Mouse (Mus musculus) liver, embryonic 13.5 days (tissue): ENCODE results near the gene Hrh3. TPM values are rescaled to one million over a fixed set of nuclear protein-coding genes. Genes with fewer than 3 reads are reported as not detected.
A peak's percentile ranks its signal among the peaks of the same experiment; 100 is the strongest.

Experiments
- ATAC-seq: fragments of 200-750 bp; cut with Nextera tagmentation; 2 replicates; pipeline ENCODE4 v1.8.0; 2017; ENCODE audit warnings: low read depth, mild to moderate bottlenecking, moderate number of reproducible peaks, moderate library complexity
- DNase-seq: peaks from one replicate; pipeline ENCODE4 v3.0.0; 2022
- H3K27ac ChIP-seq: fragments of 300-500 bp; sonication (generic); 2 replicates; pipeline ENCODE4 v1.5.1; 2015; ENCODE audit warnings: moderate library complexity, mild to moderate bottlenecking, inconsistent platforms
- H3K27me3 ChIP-seq: fragments of 300-500 bp; sonication (generic); 2 replicates; pipeline ENCODE4 v1.6.1; 2015; ENCODE audit warnings: mild to moderate bottlenecking, inconsistent platforms
- H3K36me3 ChIP-seq: fragments of 300-500 bp; sonication (generic); 2 replicates; pipeline ENCODE4 v1.6.1; 2015; ENCODE audit warnings: mild to moderate bottlenecking, inconsistent platforms
- H3K4me1 ChIP-seq: fragments of 300-500 bp; sonication (generic); replicated peaks from 2 replicates; pipeline ENCODE4 v1.6.1; 2015; ENCODE audit warnings: inconsistent platforms
- H3K4me2 ChIP-seq: fragments of 300-500 bp; sonication (generic); 2 replicates; pipeline ENCODE4 v1.6.1; 2015; ENCODE audit warnings: inconsistent platforms, mild to moderate bottlenecking, moderate library complexity
- H3K4me3 ChIP-seq: fragments of 300-500 bp; sonication (generic); replicated peaks from 2 replicates; pipeline ENCODE4 v1.5.1; 2015; ENCODE audit warnings: mild to moderate bottlenecking, inconsistent platforms
- H3K9ac ChIP-seq: fragments of 300-500 bp; sonication (generic); 2 replicates; pipeline ENCODE4 v1.6.1; 2015; ENCODE audit warnings: mild to moderate bottlenecking, inconsistent platforms
- H3K9me3 ChIP-seq: fragments of 300-500 bp; sonication (generic); replicated peaks from 2 replicates; pipeline ENCODE4 v1.6.1; 2016; ENCODE audit warnings: inconsistent platforms
- WGBS: fragments of 180-500 bp; shearing (Covaris S2); methylation state at CpG from one replicate; pipeline ENCODE4 v1.1.7; 2015; ENCODE audit not compliant: insufficient replicate concordance; 5-methylcytosine and 5-hydroxymethylcytosine counted together
- polyA plus RNA-seq: library from polyadenylated mRNA; unstranded; fragments of >200 nt; fragmentation: Nextera tagmentation; extraction: Ambion mirVana; gene quantifications from 2 replicates; pipeline ENCODE4 v1.2.1, GENCODE M21; 2015

The Hrh3 gene
- polyA plus RNA-seq, 1 experiment from 2014 or later: not detected

DNA sequence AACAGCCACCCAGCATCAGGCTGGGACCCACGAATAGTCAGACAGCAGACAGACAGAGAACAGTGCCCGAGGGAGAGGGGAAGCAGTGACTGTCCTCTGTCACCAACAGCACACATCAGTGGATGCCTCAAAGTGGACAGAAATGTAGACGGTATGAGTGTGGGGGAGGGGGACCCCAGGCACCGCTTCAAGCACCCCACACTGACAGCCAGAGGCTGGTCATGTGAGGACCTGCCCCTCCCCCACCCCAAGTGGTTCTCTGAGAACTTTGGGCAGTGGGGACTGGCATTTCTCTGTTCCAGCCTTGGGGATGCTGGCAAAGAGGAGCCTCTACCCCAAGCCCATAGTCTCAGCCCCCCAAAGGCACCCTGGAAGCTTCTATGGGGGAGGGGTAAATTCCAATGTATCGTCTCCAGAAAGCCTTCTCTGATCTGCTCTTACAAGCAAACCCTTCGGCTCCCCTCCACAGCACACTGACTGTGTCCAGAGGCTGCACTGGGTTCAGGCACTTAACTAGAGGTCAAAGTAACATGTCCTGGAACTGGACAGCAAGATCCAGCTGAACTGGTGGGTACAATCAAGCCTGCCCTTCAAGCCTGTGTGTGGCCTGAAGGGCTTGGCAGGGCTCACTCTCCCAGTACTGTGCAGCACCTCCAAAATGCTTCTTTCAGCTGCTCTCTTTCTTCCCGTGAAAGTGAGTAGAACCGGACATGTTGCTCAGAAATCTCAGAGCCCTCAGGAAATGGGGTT, 1.3 kb upstream of the Hrh3 start:
- H3K27me3 ChIP-seq: peaks cover 62% of the 10 kb centered on the region
- H3K9ac ChIP-seq: no peak overlapping the region
- H3K4me3 ChIP-seq: no peak overlapping the region
- H3K9me3 ChIP-seq: no peaks in the 10 kb centered on the region
- peaks cover 16% of the 10 kb centered on the region for H3K4me1 ChIP-seq
- H3K27ac ChIP-seq: no peak overlapping the region
- ATAC-seq: no peak
- WGBS: 29% methylated on average over 8 of the region's 8 CpGs
- no peaks in the 10 kb centered on the region for H3K36me3 ChIP-seq
- no peak for DNase-seq
- no peak overlapping the region for H3K4me2 ChIP-seq

DNA sequence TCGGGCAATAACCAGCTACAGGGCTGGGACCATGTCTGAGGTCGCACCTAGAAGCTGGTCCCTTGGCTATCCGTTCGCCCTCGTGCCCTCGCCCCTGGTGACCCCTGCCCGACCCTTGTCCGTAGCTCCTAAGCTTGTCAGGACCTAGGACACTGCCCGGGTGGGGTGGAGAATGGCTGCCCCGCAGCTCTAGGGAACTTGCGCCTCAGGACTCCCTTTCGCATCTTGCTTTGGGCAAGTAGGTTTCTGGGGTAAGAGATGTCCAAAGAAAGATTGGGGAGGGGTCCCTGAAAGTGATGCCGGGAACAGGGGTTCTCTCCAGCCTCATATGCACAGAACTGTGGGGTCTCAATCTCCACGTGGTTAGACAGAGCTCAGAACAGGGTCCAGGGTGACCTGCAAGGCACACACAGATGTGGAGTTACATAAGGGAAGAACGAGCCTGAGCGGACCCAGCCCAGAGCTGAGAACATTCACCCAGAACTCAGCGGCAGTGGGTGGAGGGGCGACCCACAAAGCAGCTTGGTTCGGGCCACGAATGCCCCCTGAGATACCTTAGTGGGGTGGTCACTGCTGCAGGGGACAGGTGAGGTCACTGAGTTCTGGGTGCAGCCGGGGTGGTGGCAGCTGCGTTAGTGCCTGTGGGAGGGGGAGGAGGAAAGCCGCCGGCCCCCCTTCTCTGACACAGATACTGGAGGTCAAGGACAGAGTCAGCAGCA, 530 bp upstream of the Hrh3 start:
- 9% methylated on average over 24 of the region's 24 CpGs for WGBS
- ATAC-seq: peak; percentile 47; the same call in 1 of the 2 replicates
- Histone ChIP-seq H3K4me2 (peak overlapping the region; percentile 79), H3K27me3 (peaks cover 68% of the 10 kb centered on the region), H3K9ac (no peak overlapping the region), H3K27ac (no peak overlapping the region), H3K9me3 (no peaks in the 10 kb centered on the region), H3K4me1 (peaks cover 17% of the 10 kb centered on the region), H3K4me3 (peak overlapping the region; percentile 55), H3K36me3 (no peaks in the 10 kb centered on the region)
- DNase-seq: no peak

DNA sequence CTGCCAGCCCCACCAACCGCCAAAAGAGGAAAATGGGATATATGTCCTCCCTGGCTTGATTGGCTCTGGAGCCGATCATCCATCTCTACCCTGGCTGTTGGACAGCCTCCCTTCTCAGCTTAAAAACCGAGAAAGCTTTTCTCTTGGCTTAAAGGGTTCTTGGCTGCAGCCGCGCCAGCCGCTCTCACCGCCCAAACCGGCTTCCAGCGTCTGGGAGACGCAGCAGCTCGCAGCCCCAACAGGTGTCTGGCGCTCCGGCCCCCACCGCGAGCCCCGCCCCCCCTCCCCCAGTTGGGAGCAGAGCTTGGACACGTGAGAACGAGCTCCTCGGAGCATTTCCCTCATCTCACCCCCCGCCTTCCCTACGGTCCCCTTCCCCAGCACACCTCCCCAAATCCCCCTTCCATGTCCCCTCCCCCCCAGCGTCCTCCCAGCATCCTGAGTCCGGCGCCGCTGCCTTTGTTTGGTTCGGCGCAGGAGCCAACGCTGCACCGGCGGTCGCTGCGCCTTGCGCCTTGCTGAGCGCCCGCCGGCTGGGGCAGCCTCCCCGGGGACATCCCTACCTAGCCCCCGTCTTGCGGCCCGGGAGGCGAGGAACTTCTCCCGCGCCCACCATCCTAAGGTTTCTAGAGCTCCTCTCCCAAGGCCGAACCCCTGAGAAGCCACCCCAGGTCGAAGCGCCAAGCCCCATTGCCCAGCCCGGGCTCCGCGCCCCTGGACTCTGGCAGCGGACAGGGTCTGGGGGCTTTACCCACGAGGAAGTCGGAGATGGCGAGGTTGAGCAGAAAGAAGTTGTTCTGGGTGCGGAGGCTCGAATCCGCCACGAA, 924 bp downstream of the Hrh3 start:
- Histone ChIP-seq H3K4me1 (peaks cover 27% of the 10 kb centered on the region), H3K4me2 (peak overlapping the region; percentile 79), H3K36me3 (no peaks in the 10 kb centered on the region), H3K9ac (no peak overlapping the region), H3K4me3 (peak overlapping the region; percentile 55), H3K27ac (no peak overlapping the region), H3K27me3 (peaks cover 82% of the 10 kb centered on the region), H3K9me3 (no peaks in the 10 kb centered on the region)
- DNase-seq: no peak
- no peak for ATAC-seq
- WGBS: 4% methylated on average over 57 of the region's 57 CpGs

DNA sequence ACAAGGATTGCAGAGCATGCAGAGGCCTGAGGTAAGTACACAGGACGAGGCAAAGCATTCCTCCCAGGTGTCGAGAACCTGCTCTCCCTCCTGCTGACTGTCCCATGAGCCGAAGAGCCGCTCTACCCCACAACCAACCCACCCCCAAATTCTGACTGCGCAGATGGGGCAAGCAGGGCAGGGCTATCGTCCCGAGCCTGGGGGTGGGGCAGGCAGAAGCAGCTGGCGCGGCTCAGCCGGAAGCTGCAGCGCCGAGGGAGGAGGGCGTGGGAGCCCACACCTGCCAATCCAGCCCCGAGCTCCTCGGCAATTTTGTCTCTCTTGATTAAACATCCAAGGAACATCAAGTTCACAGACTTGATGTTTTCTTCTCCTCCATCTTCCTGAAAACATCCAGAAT, 4.8 kb downstream of the Hrh3 start:
- no peaks in the 10 kb centered on the region for H3K36me3 ChIP-seq
- ATAC-seq: no peak

DNA sequence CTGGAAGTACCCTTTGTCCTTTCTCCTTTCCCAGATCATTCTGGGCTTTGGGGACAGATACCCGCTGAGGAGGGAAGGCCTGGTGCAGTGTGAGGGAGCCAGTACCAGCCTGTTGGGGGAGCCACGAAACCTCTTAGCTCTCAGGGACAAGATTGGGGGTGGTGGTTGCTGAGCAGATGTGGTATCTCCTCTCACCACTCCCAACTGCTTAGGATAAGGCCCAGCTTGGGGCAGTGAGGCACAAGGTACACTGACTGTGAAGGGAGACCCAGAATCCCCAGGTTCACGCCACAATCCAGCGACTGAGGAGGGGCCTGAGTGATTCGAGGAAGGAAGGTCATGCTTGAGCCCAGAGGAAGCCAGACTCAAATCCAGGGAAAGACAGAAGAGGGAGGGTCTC, 6.1 kb downstream of the Hrh3 start:
- Histone ChIP-seq H3K36me3 (no peaks in the 10 kb centered on the region), H3K9me3 (no peaks in the 10 kb centered on the region), H3K27me3 (peaks cover 80% of the 10 kb centered on the region), H3K9ac (no peak overlapping the region), H3K4me2 (no peak overlapping the region), H3K4me3 (no peak overlapping the region), H3K27ac (no peak overlapping the region), H3K4me1 (peaks cover 21% of the 10 kb centered on the region)
- ATAC-seq (peak; percentile 77), DNase-seq (no peak)
- 22% methylated on average over 5 of the region's 5 CpGs for WGBS

More for the DNA sequence above, 4.8 kb downstream of the Hrh3 start:
- Histone ChIP-seq H3K9ac (no peak overlapping the region), H3K4me3 (no peak overlapping the region), H3K4me1 (peaks cover 32% of the 10 kb centered on the region), H3K4me2 (no peak overlapping the region), H3K9me3 (no peaks in the 10 kb centered on the region), H3K27me3 (peaks cover 94% of the 10 kb centered on the region), H3K27ac (no peak overlapping the region)
- no peak for DNase-seq
- 8% methylated on average over 15 of the region's 15 CpGs for WGBS

DNA sequence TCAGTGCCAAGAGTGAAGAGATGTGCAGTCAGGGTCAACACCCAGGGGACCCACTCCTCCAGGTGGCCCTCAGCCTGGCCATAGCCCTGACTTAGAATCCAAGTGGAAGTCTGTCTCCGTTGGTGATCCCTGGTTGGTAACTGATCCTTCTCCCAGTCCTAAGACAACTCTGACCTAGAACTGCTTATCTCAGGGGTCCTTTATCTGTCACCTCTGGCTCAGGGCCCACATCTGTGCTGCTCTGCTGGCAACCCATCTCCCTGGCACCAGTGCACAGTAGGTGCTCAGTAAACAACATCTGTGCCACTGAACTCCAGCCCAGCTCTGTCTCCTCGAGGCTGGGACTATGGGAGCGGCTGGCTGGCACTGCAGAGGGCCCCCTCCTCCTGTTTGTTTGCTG, 6.7 kb downstream of the Hrh3 start:
- no peak overlapping the region for H3K4me3 ChIP-seq
- DNase-seq (no peak), ATAC-seq (no peak)
- peaks cover 75% of the 10 kb centered on the region for H3K27me3 ChIP-seq
- H3K4me1 ChIP-seq: peaks cover 21% of the 10 kb centered on the region
- H3K4me2 ChIP-seq: no peak overlapping the region
- H3K9ac ChIP-seq: no peak overlapping the region
- WGBS: 38% methylated on average over 3 of the region's 3 CpGs
- H3K36me3 ChIP-seq: no peaks in the 10 kb centered on the region
- H3K27ac ChIP-seq: no peak overlapping the region
- H3K9me3 ChIP-seq: no peaks in the 10 kb centered on the region

DNA sequence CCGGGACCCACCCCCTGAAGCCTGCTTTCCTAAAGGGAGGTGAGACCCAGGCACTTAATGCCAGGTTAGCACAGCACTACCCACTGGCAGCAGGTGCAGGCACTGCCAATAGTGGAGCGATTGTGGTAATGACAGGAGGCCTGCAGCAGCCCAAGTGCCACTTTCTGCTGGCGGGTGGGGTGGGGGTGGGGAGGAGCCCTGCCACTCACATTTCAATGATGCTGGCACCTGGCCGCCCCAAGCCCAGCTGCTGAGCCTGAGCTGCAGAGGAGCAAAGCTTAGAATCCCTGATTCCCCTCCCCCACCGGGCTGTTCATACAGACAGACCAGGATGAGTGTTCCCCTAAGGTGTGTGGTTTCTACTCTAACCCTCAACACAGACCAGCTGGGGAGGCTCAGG, 8.6 kb downstream of the Hrh3 start:
- Histone ChIP-seq H3K4me1 (peaks cover 21% of the 10 kb centered on the region), H3K9ac (no peak overlapping the region), H3K4me2 (no peak overlapping the region), H3K27ac (no peak overlapping the region), H3K36me3 (no peaks in the 10 kb centered on the region), H3K27me3 (peaks cover 56% of the 10 kb centered on the region), H3K9me3 (no peaks in the 10 kb centered on the region), H3K4me3 (no peak overlapping the region)
- ATAC-seq (no peak), DNase-seq (no peak)
- WGBS: 39% methylated on average over 5 of the region's 5 CpGs

DNA sequence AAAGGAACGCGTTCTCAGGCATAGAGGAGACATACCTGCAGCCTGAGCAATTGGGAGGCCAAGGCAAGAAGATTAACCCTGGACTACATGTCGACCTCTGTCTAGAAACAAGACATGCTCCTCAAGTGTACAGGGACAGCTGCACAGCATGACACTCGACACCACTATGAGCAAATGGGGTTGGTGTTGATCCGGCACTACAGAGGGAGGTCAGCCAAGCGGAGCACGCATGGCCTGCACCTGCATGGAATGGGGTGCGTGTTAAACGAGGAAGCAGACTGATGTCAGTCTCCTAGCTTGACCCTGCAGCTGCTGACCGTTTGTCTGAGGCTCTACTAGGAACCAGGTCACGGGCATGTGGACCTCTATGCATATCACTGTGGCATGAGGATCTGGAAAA, 14.0 kb downstream of the Hrh3 start:
- Histone ChIP-seq H3K27ac (no peak overlapping the region), H3K9me3 (no peaks in the 10 kb centered on the region), H3K4me3 (no peak overlapping the region), H3K4me1 (no peaks in the 10 kb centered on the region), H3K27me3 (peaks cover 17% of the 10 kb centered on the region), H3K9ac (no peak overlapping the region), H3K36me3 (peaks cover 8% of the 10 kb centered on the region; the same call in 1 of the 2 replicates), H3K4me2 (no peak overlapping the region)
- ATAC-seq (no peak), DNase-seq (no peak)
- 56% methylated on average over 11 of the region's 11 CpGs for WGBS

DNA sequence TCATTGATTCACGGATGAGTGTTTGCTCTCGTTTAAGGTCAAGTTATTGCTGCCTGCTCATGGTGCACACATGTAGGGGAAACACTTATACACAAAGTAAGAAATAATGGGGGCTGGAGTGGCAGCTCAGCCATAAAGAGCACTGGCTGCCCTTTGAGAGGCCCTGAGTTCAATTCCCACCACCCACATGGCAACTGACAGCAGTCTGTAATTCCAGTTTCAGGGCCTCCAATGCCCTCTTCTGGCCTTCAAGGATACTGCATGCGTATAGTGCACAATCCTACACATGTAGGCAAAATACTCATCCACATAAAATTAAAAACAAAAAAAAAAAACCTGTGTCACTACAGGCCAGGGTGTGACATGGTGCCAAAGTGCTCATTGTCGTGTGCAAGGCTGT, 16.8 kb downstream of the Hrh3 start:
- no peaks in the 10 kb centered on the region for H3K4me1 ChIP-seq
- no peaks in the 10 kb centered on the region for H3K9me3 ChIP-seq
- no peak overlapping the region for H3K4me2 ChIP-seq
- H3K9ac ChIP-seq: no peak overlapping the region
- H3K4me3 ChIP-seq: no peak overlapping the region
- no peak for DNase-seq
- H3K27me3 ChIP-seq: peaks cover 15% of the 10 kb centered on the region; the same call in 1 of the 2 replicates
- peaks cover 20% of the 10 kb centered on the region; the same call in 1 of the 2 replicates for H3K36me3 ChIP-seq
- no peak overlapping the region for H3K27ac ChIP-seq
- ATAC-seq: no peak
- WGBS: 72% methylated on average over 4 of the region's 4 CpGs

DNA sequence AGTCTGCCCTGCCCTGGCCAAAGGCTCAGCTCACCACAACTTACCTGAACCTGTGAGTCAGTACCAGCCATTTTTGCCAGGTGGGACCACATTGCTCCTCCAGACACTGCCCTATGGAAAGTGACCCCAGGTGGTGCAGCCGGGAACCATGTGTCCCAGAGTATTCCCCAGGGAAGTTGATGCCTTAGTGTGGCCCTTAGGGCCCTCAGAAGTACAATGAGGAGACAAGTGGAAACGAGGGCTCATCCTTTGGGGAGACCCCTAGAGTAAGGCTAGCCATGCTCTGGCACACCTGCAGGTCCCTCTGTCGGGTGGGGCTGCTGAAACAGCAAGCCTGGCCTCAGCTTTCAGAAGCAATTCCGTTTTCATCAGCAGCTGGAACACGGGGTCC, 17.7 kb downstream of the Hrh3 start:
- peaks cover 20% of the 10 kb centered on the region; the same call in 1 of the 2 replicates for H3K36me3 ChIP-seq

More for the DNA sequence above, 17.7 kb downstream of the Hrh3 start:
- DNase-seq: no peak
- no peak for ATAC-seq
- Histone ChIP-seq H3K4me1 (no peaks in the 10 kb centered on the region), H3K9me3 (no peaks in the 10 kb centered on the region), H3K4me2 (no peak overlapping the region), H3K27ac (no peak overlapping the region), H3K4me3 (no peak overlapping the region), H3K9ac (no peak overlapping the region), H3K27me3 (peaks cover 15% of the 10 kb centered on the region; the same call in 1 of the 2 replicates)
- WGBS: 77% methylated on average over 5 of the region's 5 CpGs
